Mouse (Mus musculus) heart, adult 9 months (tissue): ENCODE data around the gene Nkap.
A peak's percentile ranks its signal among the peaks of the same experiment; 100 is the strongest.
"Not testable (repeated sequence)": the region's sequence is repeated elsewhere in the genome, so short reads cannot be mapped to it uniquely, and the experiment has no call there.

ENCODE experiments used
- DNase-seq, 2 experiments: peaks; one replicate each; pipeline ENCODE4 v3.0.0; 2022; ENCODE audit warnings: low spot score in 2 of 2

Nkap gene

DNA sequence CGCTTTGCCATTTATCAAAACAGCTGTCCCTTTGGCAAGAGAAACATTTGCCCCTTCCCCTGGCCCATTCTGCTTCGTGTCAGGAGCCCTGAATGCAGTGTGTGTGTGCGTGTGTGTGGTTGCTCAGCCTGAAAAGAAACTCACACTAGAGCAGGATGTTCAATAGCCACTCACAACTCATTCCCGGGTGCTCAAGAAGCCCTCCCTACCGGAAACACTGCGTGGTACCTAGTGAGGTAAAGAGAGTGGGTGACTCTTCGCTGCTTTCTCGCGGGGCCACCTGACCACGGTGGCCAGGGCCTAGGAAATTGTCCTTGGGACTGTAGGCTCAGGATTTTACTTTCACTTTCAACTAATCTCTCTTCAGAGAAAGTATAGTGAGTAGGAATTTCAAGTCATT lies 34.6 kb downstream of the Nkap start:
- DNase-seq, result no peak

DNA sequence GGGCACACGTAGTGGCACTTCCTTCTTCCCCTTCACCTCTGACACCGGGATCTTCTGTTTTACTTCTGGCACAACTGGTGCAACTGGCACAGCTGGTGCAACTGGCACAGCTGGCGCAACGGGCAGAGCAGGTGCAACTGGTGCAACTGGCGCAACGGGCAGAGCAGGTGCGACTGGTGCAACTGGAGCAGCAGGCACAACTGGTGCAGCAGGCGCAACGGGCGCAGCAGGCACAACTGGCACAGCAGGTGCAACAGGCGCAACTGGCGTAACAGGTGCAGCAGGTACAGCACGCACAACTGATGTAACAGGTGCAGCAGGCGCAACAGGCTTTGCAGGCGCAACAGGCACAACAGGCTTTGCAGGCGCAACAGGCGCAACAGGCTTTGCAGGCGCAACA lies 36.5 kb downstream of the Nkap start:
- no peak for DNase-seq

DNA sequence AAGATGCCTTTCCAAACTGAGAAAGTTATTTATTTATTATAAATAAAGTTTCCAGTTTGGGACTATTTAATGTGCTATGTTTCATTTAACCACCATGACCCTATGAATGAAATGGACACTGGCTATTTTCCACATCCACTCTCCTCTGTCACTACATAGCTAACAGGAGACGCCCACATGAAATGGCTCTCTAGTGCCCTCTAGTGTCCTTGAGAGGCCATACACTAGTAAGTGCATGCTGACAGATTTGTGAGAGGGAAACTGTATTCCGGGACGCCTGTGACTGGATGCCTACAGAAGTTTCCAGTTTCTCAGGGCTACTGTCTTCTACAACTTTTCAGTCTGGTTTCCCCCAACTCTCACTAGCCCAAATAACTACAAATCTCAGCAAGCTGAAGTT lies 40.5 kb downstream of the Nkap start:
- DNase-seq, result peak; percentile 1 to 24

DNA sequence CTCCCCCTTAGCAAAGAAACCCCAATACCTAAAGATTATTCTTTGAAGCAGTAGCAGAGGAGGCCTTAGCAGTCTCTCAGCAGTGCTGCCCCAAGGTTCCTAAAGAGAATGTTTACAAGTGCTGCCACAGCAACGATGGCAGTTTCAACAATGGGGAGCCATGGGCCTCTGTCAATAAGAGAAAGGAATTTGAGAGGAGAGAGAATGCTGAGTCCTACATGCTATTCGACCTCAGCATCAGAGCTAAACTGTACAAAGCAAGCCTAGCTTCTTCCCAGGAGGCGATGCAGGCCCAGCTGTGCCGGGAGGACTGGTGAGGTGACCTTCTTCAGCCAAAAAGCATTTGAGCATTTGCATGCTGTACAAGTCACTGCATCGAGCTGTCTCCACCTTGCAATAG lies 42.1 kb downstream of the Nkap start, which contains the start of gene Akap14:
Akap14 (minus strand) TSS at position 101 of the 400 bp plus-strand sequence.
- no peak for DNase-seq

DNA sequence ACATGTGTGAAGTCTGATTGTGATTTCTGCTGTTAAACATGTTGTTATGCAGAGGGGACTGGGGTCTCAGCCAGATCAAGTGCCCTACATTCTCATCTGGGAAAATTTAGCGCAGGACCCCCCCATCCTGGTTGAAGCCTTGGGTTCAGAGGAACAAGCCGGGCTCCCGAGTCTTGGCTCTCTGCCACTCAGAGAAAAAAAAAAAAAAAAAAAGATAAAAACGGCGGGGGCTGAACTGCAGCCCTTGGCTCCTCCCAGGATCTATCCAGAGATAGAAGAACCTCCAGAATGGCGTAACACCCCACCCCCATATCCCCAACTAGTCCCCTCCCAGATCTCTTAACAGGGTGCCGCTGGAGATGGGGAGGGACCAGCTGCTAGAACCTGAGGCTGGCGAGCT lies 57.8 kb downstream of the Nkap start:
- DNase-seq, result not testable (repeated sequence)

DNA sequence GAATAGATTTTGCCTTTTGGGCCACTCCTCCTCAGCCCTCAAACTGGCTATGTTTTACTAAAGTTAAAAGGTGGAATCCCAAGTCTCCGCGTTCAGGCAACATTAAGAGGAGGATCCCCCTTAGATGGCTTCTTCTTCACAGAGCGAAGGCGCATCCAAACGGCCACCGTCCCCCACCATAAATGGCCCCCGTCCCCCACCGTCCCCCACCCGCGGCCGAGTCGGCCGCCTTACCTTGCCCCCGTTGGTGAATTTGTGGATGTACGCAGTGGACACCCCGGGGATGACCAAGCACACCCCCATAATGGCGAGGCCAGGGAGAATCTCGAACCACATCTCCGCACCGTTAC lies 64.1 kb downstream of the Nkap start:
- no peak for DNase-seq

DNA sequence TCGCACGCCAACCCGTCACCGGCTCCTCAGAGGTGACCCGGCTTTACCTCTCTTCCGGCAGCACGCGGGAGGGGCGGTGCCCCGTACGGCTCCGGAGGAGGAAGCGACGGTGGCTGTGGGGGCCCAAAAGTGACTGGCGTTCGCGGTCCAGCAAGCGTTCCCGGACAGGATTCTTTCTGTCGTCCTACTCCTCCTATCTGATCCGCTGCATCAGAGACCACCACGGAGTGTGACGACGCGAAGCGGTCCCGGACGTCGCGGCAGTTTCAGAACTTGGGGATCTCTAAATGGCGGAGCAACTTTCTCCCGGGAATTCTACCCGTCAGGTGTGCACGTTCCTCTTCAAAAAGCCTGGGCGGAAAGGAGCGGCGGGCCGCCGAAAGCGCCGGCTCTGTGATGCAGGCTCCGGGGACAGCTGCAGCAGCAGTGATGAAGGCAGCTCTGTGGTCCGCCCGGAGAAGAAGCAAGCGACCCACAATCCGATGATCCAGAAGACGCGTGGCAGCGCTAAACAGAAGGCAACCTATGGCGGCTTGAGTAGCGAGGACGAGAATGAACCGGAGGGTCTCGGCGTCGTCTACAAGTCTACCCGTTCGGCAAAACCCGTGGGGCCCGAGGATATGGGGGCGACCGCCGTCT lies 64.6 kb downstream of the Nkap start, which contains the start of the genes Ndufa1 and Rnf113a1:
Ndufa1 (minus strand) TSS at position 59 of the 639 bp plus-strand sequence.
Rnf113a1 (plus strand) TSS at position 141 of the 639 bp plus-strand sequence.
- peak; percentile 70 to 78 for DNase-seq

DNA sequence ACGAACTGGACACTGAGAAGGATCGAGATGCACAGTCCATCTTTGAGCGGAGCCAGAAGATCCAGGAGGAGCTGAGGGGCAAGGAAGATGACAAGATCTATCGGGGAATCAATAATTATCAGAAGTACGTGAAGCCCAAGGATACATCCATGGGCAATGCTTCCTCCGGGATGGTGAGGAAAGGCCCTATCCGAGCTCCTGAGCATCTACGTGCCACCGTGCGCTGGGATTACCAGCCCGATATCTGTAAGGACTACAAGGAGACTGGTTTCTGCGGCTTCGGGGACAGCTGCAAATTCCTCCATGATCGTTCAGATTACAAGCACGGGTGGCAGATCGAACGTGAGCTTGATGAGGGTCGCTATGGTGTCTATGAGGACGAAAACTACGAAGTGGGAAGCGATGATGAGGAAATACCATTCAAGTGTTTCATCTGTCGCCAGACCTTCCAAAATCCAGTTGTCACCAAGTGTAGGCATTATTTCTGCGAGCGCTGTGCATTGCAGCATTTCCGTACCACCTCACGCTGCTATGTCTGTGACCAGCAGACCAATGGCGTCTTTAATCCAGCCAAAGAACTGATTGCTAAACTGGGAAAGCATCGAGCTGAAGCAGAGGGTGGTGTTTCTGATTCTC lies 65.3 kb downstream of the Nkap start:
- no peak for DNase-seq

DNA sequence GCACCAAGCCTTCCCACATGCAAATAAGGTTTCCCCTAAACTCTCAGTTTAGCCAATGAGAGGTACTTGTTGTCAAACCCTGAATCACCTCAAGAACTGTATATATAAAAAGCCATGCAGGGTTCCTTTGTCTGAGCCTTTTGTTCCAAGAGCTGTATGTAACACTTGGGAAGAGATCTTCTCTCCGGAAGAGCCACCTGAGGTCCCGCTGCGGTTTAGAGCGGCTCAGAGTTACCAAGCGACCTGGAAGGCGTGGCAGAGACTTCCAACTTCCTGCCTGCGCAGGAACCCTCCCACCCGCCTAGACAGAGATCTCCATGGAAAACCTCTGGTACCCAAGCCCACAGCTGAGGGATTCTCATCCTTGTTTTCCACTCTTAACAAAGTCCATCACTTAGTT lies 72.1 kb downstream of the Nkap start:
- no peak for DNase-seq
